In the genomic region with DNA sequence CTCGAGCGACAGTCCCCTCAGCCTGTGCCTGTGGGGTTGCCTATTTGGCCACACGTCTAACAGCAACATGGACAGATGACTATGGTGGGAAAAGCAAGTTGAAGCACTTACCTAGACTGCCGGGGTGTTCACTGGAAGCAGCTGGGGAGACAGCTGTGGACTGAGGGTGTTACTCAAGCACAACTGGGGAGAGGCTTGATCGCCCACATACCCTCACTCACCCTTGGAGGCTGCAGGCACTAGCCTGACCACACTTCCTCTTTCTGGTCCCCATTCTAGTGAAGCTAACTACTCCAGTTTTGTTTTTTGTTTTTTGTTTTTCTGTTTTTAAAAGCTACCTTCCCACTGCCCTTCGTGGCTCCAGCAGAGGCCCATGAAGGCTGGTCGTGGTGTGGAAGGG, we compare ENCODE assay signal across 17 mouse cellular contexts. TPM values are rescaled to one million over a fixed set of nuclear protein-coding genes. Genes with fewer than 3 reads are reported as not detected.
DNase-seq lines count a peak whose midpoint lies in the region; ATAC-seq lines count a peak whose summit lies in the region.
"Had no signal": no experiment of that assay in that cellular context is flagged by ENCODE, and none has a peak within 500 bp of the region (broad histone marks: within the 10 kb centered on the region; RNA-seq: fewer than 3 reads in every experiment).

A gene (minus strand): TSS at position 222 of the 400 bp plus-strand sequence.

- ATAC-seq in monocyte, adult 5-6 weeks (replicated peaks; ENCODE audit: insufficient number of reproducible peaks, low FRiP score, low TSS enrichment, poor library complexity, severe bottlenecking): peak; percentile 62

- intact Hi-C loops in heart, postnatal 10 days (cut with DNase I): no loop called here

- peak; percentile 17 to 26 for DNase-seq in heart, adult 18-20 months
- DNase-seq in heart, postnatal 10 days: no peak
- DNase-seq in A20 (ENCODE audit: low read depth, low spot score) (peak; percentile 94), MN1 (ENCODE audit: low spot score) (no peak)
- DNase-seq in c-Kit-positive CD71-negative TER-119-negative erythroid progenitor cells, embryonic 14.5 days (ENCODE audit: low read depth): peak; percentile 41
- DNase-seq in gastrocnemius, adult 8-10 months (ENCODE audit: low spot score in 2 of 2): no peak
- DNase-seq in gastrocnemius, adult 18-20 months (ENCODE audit: low spot score): no peak
- DNase-seq: cerebellum, adult 8-10 months; gastrocnemius, postnatal 10 days; heart, postnatal 14 days; kidney, adult 18-20 months; kidney, postnatal 14 days; right cerebral cortex, postnatal 25 days; thymus, adult 18-20 months had no signal

RNA-seq across cellular contexts. Expression of the gene that starts here (rescaled TPM):
- 1 to 10 TPM in 1 of 2 experiments, under 1 TPM in 1; 0.42 to 1.1 TPM for total RNA-seq in heart, adult 18-20 months (2021)
- total RNA-seq in heart, postnatal 10 days (2021): not detected
- 13.5 to 64.4 TPM (median 25.6 TPM) in 3 replicates for total RNA-seq in monocyte, adult 5-6 weeks (2017)
- not detected for total RNA-seq in gastrocnemius, adult 8-10 months (2022)
- total RNA-seq in gastrocnemius, adult 18-20 months (2021): not detected
- total RNA-seq: gastrocnemius, postnatal 10 days; layer of hippocampus, postnatal 25 days; left cerebral cortex, postnatal 25 days had no signal

Comparison
In these comparisons a context has a peak if more than half of its experiments do, and no peak if none do; other contexts are left out.
1. DNase-seq: peak in heart, adult 18-20 months (2 of 2), A20 (single experiment) and c-Kit-positive CD71-negative TER-119-negative erythroid progenitor cells, embryonic 14.5 days (single experiment); none in heart, postnatal 10 days (0 of 2), gastrocnemius, adult 8-10 months (0 of 2), gastrocnemius, adult 18-20 months (single experiment) and MN1 (single experiment).